Mouse (Mus musculus) cerebellum, postnatal 4 days (tissue): ENCODE data around the gene Kif21a.

Experiments
- DNase-seq, 2 experiments: peaks; one replicate each; pipeline ENCODE4 v3.0.0; 2022; ENCODE audit warnings: low spot score in 2 of 2, mixed read lengths in 1 of 2

Gene Kif21a

DNA sequence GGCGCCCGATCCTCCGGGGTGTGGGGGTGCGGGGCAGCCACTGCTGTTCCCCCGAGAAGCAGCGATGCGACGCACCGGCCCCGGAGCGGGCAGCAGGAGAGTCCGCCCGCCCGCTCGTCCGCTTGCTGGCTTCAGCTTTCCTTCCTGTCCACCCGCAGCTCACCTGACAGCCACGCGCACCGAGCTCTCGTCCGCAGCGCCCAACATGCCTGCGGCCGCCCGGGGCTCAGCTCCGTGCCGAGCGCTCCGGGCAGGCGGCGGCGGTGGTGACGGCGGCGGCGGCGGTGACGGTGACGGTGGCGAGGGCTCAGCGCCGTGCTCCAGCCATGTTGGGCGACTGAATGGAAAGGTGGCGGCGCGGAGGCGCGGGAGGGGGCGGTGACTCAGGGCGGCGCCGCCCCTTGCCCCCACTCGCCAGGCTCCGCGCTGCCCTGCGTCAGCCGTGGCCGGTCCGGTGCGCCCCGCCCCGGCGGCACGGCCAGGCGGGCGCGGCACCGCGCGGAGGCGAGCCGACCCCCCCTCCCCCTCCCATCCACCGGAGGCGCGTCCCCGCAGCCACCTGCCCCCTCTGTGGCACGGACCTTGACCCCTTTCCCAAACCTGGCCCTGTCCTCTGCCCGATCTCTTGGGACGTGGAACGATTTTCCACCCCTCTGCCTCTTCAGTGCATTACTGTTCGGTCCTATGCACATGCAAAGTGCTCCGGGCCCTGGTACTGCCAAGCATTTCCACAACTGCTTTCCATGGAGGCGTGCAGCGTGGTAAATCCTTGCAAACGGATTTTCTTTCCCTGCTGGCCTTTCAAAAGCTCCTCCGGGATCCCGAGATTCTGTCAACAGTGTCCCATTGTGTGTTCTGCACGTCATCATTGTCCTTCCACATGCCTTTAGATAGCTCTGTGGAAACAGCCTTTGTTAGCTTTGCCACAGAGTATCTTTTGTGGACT is at the start of gene Kif21a:
Kif21a (minus strand) TSS at position 453 of the 946 bp plus-strand sequence.
- peak; percentile 52 to 78 for DNase-seq

DNA sequence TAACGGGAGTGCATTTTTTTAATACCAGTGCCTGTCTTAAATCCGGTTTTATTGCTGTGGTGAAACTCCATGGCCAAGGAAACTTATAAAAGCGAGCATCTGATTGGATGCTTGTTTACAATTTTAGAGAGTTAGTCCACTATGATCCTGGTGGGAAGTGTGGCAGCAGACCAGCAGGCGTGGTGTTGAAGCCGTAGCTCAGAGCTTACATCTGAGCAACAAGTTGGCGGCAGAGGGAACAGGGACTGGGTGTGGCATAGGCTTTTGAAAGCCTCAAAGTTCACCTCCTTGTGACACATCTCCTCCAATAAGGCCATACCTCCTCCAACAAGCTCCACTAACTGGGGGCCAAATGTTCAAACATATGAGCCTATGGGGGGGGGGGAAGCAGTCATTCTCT is 46.9 kb upstream of the Kif21a start:
- no peak for DNase-seq

DNA sequence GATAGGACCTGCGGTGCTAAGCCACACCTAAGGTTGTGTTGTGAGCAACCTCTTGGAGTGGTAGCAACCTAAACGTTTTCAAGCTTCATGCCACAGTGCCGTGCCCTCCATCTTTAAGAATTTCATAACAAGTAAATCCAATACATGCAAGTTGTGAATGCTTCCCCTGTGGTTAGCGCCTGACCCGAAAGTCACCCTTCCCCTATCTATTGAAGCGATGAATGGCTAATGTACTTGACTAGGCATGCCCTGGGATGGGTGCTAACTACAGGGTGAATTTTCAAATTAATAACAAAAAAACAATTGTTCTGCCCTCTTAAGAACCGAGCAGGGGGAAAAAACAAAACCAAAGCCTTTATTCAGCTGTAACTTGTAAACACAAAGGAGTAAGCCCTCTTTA is 39.7 kb upstream of the Kif21a start:
- no peak for DNase-seq

GRCm38 (mm10) chr15:91088071-91088470 is 38.3 kb upstream of the Kif21a start:
- DNase-seq = no peak

DNA sequence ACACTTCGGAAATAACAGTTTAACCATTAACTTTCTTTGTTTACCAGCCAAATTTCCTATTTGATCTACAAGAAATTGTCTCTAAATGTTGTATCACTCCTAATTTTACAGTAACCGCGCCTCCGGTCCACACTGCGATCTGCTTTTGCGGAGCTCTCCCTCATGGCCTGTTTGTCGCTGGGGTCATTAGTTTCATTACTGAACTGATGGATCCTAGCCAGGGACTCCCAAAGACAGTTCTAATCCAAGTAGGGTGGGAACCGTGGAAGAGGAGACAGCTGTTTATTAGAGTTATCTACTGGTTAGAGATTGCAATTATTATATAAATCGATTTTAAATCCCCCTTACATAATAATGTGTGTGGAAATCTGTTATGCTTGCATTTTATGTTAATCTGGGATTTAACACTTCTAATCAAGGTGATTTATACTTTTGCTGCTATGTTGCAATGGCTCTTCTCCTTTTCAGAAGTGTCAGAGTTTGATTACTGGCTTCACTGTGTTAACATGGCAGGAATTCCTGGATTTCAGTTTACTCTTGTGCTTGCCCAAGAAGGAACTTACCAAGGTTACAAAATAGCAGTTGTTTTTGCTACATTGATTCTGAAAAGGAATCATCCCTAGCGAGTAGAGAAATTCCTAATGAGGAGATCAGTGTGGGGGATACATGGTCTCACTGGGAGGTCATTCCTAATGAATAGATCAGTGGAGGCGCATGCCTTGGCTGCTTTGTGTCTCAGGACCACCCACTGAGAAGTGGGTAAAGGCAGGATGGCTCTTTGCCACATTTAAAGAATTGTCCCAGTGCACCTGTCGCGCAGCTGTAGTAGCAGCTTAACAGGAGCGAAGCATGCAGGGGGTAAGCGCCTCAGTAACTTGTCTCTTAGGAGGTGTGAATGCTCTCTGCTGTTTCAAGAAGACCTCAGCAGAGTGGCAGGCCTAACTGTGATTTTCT is 28.0 kb upstream of the Kif21a start:
- DNase-seq = no peak

- no peak for DNase-seq
Observed at GRCm38 (mm10) chr15:91072440-91072839, 22.7 kb upstream of the Kif21a start.

- no peak for DNase-seq
Observed at GRCm38 (mm10) chr15:91064310-91064826, 14.6 kb upstream of the Kif21a start.

DNA sequence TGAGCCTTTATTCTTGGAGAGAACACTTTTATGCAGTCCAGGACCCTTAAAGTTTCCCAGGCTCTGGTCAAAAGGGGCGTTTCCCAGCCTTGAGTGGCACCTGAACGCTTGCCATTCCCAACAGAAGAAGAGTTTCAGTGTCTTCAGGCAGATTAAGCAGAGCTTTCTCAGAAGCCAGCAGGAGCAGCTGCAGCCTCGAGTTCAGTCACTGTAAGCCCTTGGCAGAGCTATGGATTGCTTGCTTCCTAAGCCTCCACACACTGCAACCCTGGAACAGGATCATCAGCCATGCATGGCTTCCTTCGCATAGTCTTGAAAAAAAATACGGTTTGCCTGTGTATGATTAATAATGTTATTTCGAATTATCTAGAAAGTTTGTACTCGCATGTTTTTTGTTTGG is 14.1 kb upstream of the Kif21a start:
- peak in 1 of 2 experiments; percentile 36 for DNase-seq

DNA sequence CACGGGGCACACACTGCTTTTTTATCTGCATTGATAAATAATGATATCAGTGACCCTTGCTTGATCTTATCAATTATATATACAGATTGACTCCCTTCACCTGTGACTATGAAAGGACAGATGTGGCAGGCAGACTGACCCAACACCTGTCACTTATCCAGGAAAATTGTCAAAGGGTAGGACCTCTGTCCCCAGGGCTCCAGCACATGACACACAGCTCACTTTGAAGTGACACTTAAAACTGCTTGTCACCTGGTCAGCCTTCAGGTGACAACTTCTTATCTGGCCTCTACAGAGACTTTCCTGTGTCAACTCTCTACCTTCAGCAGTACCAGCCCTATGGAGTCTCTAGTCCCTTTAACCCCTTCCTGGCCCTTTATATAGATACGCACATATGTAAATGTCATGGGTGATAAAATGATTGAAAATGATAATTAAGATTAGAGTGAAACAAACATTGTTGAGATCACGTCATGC is 7.2 kb upstream of the Kif21a start:
- DNase-seq = no peak

DNA sequence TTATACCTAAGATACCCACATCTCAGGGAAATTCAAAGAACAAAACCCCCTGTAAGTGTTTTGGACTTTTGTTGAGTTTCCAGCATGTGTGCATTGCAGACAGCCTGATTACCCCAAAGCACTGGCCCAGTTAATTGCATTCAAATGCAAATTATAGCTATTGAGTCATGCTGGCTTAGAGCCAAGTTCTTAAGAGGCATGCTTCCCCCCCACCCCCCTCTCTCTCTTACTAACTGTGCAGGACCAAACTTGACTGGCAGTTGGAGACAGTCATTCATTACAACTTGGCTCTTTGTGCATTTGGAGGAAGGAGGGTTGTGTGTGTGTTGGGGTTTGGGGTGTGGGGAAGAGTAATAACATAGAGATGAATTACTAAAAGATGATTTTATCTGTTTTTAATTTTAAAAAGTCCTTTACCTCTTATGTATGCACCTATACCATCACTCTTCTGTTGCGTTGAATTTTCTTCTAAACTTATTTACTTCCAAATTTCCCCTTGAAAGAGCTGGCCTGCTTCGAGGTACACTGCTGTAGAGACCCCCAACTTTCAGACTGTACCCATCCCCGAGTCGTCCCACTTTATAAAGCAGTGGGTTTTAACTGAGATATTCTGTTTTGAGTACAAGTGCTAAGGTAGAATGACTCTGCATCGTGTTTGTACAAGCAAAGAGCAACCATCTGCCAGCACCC is 6.6 kb upstream of the Kif21a start:
- DNase-seq = no peak

- DNase-seq = peak in 1 of 2 experiments; percentile 38
Observed at GRCm38 (mm10) chr15:91048951-91049495, 725 bp downstream of the Kif21a start.

GRCm38 (mm10) chr15:91047627-91048026 is 2.1 kb downstream of the Kif21a start:
- DNase-seq = no peak

DNA sequence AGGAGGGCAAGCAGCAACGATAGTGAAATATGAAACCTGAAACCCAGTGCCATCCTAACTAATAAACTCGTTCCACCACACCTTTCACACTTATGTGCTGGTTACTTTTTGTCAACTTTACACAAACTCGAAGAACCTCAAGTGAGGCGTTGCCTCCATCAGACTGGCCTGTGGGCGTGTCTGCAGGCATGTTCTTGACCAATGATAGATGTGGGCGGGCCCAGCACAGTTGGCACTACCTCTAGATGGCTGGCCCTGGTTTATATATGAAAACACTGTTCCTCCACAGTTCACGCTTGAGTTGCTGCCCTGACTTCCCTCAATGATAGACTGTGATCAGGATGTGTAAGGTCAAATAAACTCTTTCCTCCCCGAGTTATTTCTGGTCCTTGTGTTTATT is 3.2 kb downstream of the Kif21a start:
- no peak for DNase-seq

GRCm38 (mm10) chr15:91043263-91043662 is 6.5 kb downstream of the Kif21a start:
- DNase-seq = no peak

- DNase-seq = no peak
Observed at GRCm38 (mm10) chr15:91038860-91039259, 10.9 kb downstream of the Kif21a start.

DNA sequence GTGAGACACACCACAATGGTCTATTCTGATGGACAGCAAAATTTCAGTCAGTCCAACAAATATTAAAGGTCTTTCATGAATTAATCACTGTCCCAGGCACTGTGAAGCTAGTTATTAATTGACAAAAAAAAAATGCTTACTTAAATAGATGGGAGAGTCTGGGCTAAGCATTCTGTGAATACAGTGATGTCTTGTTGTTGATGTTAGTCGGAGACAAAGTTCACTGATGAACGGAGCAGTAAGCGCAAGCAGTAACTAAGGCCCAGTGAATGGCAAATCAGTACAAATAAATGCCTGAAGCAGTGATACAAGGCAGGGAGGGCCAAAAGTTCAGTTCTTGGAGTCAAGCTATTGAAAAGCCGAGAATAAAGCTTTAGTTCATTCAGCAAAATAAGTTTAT is 15.7 kb downstream of the Kif21a start:
- no peak for DNase-seq

DNA sequence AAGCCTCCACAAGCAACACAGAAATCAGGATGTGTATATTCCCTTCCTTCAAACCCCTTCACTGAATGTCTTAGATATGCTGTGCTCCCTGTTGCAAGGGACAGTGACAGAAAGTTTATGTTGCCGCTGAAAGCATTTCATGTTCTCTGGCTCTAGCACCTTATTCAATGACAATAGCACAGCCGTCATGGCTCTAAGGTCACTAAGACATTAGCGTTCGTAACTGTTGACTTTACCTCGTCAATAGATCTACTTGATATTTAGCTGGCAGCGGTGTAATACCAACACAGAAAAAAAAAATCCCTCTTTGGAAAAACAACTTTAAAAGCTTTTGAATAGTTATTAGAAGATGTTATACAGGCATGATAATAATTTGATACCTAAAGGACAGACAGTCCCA is 16.2 kb downstream of the Kif21a start:
- no peak for DNase-seq

- no peak for DNase-seq
Observed at GRCm38 (mm10) chr15:91028962-91029361, 20.8 kb downstream of the Kif21a start.

DNA sequence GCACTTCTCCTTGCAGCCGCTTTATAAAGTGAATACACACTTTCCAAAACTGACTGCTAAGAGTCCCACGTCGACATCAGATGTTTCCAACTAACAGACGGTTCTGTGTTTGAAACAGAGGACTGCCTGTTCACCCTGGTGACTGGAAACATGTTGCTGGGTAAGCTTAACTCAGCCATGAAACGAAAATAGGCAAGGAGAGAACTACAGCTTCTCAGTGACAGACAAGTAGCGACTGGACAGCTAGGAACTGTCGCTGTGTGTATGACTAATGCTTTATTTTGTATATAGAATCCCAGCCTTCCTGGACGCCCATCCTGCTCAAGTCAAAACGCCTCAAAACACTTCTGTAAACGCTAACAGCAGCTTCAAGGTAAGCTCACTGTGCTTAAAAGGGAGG is 21.3 kb downstream of the Kif21a start:
- DNase-seq = no peak

DNA sequence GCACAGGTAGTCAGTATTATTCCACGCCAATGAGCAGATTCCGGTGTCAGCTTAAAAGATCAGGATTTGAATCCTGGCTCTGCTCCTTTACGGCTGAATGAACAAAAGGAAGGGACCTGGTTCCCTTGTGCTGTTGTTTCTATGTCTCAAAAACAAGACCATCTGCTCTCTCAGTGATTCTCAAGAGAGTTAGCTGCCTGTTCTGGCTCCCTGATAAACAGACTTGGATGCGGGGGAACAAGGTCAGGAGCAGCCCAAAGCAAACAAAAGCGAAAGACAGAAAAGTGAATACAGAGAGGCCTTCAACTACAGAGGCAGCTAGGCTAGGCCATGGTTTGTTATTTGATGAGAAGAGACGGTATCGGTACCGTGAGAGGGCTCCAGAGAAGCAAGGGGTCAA is 27.5 kb downstream of the Kif21a start:
- DNase-seq = no peak

DNA sequence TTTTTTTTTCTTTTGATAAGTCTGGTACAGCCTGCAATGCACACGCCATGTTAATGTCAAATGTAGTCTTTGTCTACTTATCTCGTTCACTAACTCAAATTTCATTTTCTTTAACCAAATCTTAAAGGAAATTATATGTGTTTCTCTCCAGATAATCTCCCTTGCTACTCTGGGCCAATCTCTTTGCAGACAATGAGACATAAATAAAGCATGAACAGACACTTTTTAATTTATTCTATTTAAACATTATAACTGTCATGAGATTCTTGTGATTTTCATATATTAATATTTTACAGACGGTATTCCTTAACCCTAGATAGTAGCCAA is 30.9 kb downstream of the Kif21a start:
- DNase-seq = no peak
